Mouse (Mus musculus): ENCODE data around the gene Doc2g. TPM values are rescaled to one million over a fixed set of nuclear protein-coding genes. Genes with fewer than 3 reads are reported as not detected.
A peak's percentile ranks its signal among the peaks of the same experiment; 100 is the strongest.
"Not testable (repeated sequence)": the region's sequence is repeated elsewhere in the genome, so short reads cannot be mapped to it uniquely, and the experiment has no call there.

Gene Doc2g
- polyA plus RNA-seq, 1 experiment from 2014 or later, result 3.8 TPM

- not testable (repeated sequence) for ATAC-seq (ENCODE audit: low read depth); H3K9ac ChIP-seq (ENCODE audit: low read length); H3K27me3 ChIP-seq (ENCODE audit: control insufficient read depth, insufficient read depth, low read depth, low read length); H3K4me2 ChIP-seq (ENCODE audit: low read depth, low read length); H3K4me3 ChIP-seq (ENCODE audit: low read length); H3K27ac ChIP-seq (ENCODE audit: low read length); H3K4me1 ChIP-seq (replicated peaks; ENCODE audit: control insufficient read depth, insufficient read depth, low read length); H3K36me3 ChIP-seq (ENCODE audit: control insufficient read depth, insufficient read depth, low read length); H3K9me3 ChIP-seq (ENCODE audit: control insufficient read depth, low read length)
- 65% methylated on average over 5 of the region's 5 CpGs for WGBS
Observed at GRCm38 (mm10) chr19:4049069-4049468, 46.0 kb downstream of the Doc2g start.

- no peak overlapping the region for H3K9ac ChIP-seq (ENCODE audit: low read length)
- no peak for ATAC-seq (ENCODE audit: low read depth)
- H3K4me1 ChIP-seq (replicated peaks; ENCODE audit: control insufficient read depth, insufficient read depth, low read length), result no peaks in the 10 kb centered on the region; the same call in 1 of the 2 replicates
- H3K4me2 ChIP-seq (ENCODE audit: low read depth, low read length), result no peak overlapping the region
- WGBS, result 88% methylated on average over 5 of the region's 5 CpGs
- H3K27me3 ChIP-seq (ENCODE audit: control insufficient read depth, insufficient read depth, low read depth, low read length), result no peaks in the 10 kb centered on the region; the same call in 1 of the 2 replicates
- no peaks in the 10 kb centered on the region for H3K9me3 ChIP-seq (ENCODE audit: control insufficient read depth, low read length)
- no peak overlapping the region for H3K27ac ChIP-seq (ENCODE audit: low read length)
- H3K36me3 ChIP-seq (ENCODE audit: control insufficient read depth, insufficient read depth, low read length), result no peaks in the 10 kb centered on the region
- no peak overlapping the region for H3K4me3 ChIP-seq (ENCODE audit: low read length)
Observed at GRCm38 (mm10) chr19:4051016-4051415, 47.9 kb downstream of the Doc2g start.

- no peak overlapping the region for H3K9ac ChIP-seq (ENCODE audit: low read length)
Observed at GRCm38 (mm10) chr19:4051741-4052515, 48.8 kb downstream of the Doc2g start.

GRCm38 (mm10) chr19:4052516-4053030 lies 49.5 kb downstream of the Doc2g start:
- no peaks in the 10 kb centered on the region; the same call in 1 of the 2 replicates for H3K27me3 ChIP-seq (ENCODE audit: control insufficient read depth, insufficient read depth, low read depth, low read length)
- no peak for ATAC-seq (ENCODE audit: low read depth)
- no peaks in the 10 kb centered on the region for H3K36me3 ChIP-seq (ENCODE audit: control insufficient read depth, insufficient read depth, low read length)
- H3K9ac ChIP-seq (ENCODE audit: low read length), result no peak overlapping the region
- WGBS, result 70% methylated on average over 5 of the region's 5 CpGs
- H3K9me3 ChIP-seq (ENCODE audit: control insufficient read depth, low read length), result no peaks in the 10 kb centered on the region
- no peaks in the 10 kb centered on the region for H3K4me1 ChIP-seq (replicated peaks; ENCODE audit: control insufficient read depth, insufficient read depth, low read length)
- H3K4me2 ChIP-seq (ENCODE audit: low read depth, low read length), result no peak overlapping the region
- H3K4me3 ChIP-seq (ENCODE audit: low read length), result no peak overlapping the region
- H3K27ac ChIP-seq (ENCODE audit: low read length), result no peak overlapping the region

More at GRCm38 (mm10) chr19:4051741-4052515, 48.8 kb downstream of the Doc2g start:
- no peak for ATAC-seq (ENCODE audit: low read depth)
- 51% methylated on average over 10 of the region's 10 CpGs for WGBS
- no peaks in the 10 kb centered on the region for H3K4me1 ChIP-seq (replicated peaks; ENCODE audit: control insufficient read depth, insufficient read depth, low read length)
- H3K4me3 ChIP-seq (ENCODE audit: low read length), result no peak overlapping the region
- no peak overlapping the region for H3K27ac ChIP-seq (ENCODE audit: low read length)
- H3K9me3 ChIP-seq (ENCODE audit: control insufficient read depth, low read length), result no peaks in the 10 kb centered on the region
- H3K36me3 ChIP-seq (ENCODE audit: control insufficient read depth, insufficient read depth, low read length), result no peaks in the 10 kb centered on the region
- H3K4me2 ChIP-seq (ENCODE audit: low read depth, low read length), result no peak overlapping the region
- H3K27me3 ChIP-seq (ENCODE audit: control insufficient read depth, insufficient read depth, low read depth, low read length), result no peaks in the 10 kb centered on the region; the same call in 1 of the 2 replicates

- H3K4me1 ChIP-seq (replicated peaks; ENCODE audit: control insufficient read depth, insufficient read depth, low read length), result peaks cover 5% of the 10 kb centered on the region; the same call in 1 of the 2 replicates
- H3K4me2 ChIP-seq (ENCODE audit: low read depth, low read length), result no peak overlapping the region
- H3K36me3 ChIP-seq (ENCODE audit: control insufficient read depth, insufficient read depth, low read length), result no peaks in the 10 kb centered on the region
- no peaks in the 10 kb centered on the region; the same call in 1 of the 2 replicates for H3K27me3 ChIP-seq (ENCODE audit: control insufficient read depth, insufficient read depth, low read depth, low read length)
- ATAC-seq (ENCODE audit: low read depth), result no peak
- H3K9me3 ChIP-seq (ENCODE audit: control insufficient read depth, low read length), result no peaks in the 10 kb centered on the region
- WGBS, result 85% methylated on average over 5 of the region's 5 CpGs
- H3K4me3 ChIP-seq (ENCODE audit: low read length), result no peak overlapping the region
- H3K27ac ChIP-seq (ENCODE audit: low read length), result no peak overlapping the region
- H3K9ac ChIP-seq (ENCODE audit: low read length), result no peak overlapping the region
Observed at GRCm38 (mm10) chr19:4054613-4055012, 51.5 kb downstream of the Doc2g start.

- Histone ChIP-seq H3K36me3 (ENCODE audit: control insufficient read depth, insufficient read depth, low read length) (no peaks in the 10 kb centered on the region), H3K9me3 (ENCODE audit: control insufficient read depth, low read length) (no peaks in the 10 kb centered on the region), H3K4me3 (ENCODE audit: low read length) (no peak overlapping the region), H3K27me3 (ENCODE audit: control insufficient read depth, insufficient read depth, low read depth, low read length) (no peaks in the 10 kb centered on the region; the same call in 1 of the 2 replicates), H3K4me1 (replicated peaks; ENCODE audit: control insufficient read depth, insufficient read depth, low read length) (peaks cover 6% of the 10 kb centered on the region; the same call in 1 of the 2 replicates), H3K27ac (ENCODE audit: low read length) (no peak overlapping the region), H3K4me2 (ENCODE audit: low read depth, low read length) (no peak overlapping the region), H3K9ac (ENCODE audit: low read length) (no peak overlapping the region)
- 64% methylated on average over 8 of the region's 8 CpGs for WGBS
- ATAC-seq (ENCODE audit: low read depth), result 0 out of 2 replicates have a peak, but pooled peaks have one; percentile 23
Observed at GRCm38 (mm10) chr19:4055216-4055946, 52.3 kb downstream of the Doc2g start.

- no peak for ATAC-seq (ENCODE audit: low read depth)
- no peak overlapping the region for H3K4me3 ChIP-seq (ENCODE audit: low read length)
- H3K36me3 ChIP-seq (ENCODE audit: control insufficient read depth, insufficient read depth, low read length), result no peaks in the 10 kb centered on the region
- no peaks in the 10 kb centered on the region for H3K9me3 ChIP-seq (ENCODE audit: control insufficient read depth, low read length)
- H3K4me1 ChIP-seq (replicated peaks; ENCODE audit: control insufficient read depth, insufficient read depth, low read length), result peaks cover 6% of the 10 kb centered on the region; the same call in 1 of the 2 replicates
- no peak overlapping the region for H3K9ac ChIP-seq (ENCODE audit: low read length)
- H3K4me2 ChIP-seq (ENCODE audit: low read depth, low read length), result no peak overlapping the region
- no peak overlapping the region for H3K27ac ChIP-seq (ENCODE audit: low read length)
- H3K27me3 ChIP-seq (ENCODE audit: control insufficient read depth, insufficient read depth, low read depth, low read length), result no peaks in the 10 kb centered on the region; the same call in 1 of the 2 replicates
- 48% methylated on average over 15 of the region's 15 CpGs for WGBS
Observed at GRCm38 (mm10) chr19:4055947-4056693, 53.0 kb downstream of the Doc2g start.

All from lung, embryonic 16.5 days (tissue).